Mouse (Mus musculus): ENCODE measurements at regions not wholly inside any gene's neighbourhood (a gene's known extent, or its start where the extent isn't known, plus 50 kb on each side); places are given as distances from the start of the nearest gene placed in this dataset.
A peak's percentile ranks its signal among the peaks of the same experiment; 100 is the strongest.

DNA sequence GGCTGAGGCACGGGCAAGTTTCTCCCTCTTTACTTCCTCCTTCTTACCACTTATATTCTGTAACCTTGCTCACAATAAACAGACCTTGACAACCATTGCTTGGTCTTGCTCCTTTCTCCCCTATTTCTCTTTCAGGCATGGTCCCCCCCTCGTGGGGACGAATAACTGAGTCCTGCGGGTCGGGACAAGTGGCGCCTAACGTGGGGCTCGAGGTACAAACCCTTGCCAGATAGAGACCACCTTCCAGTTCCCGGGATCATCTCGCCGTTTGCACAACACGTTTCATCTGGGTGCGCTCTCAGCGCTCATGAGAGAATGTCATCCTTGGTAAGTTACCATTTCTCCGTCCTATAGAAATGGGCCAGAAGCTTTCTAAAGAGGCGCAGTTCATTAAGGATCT, 79.6 kb upstream of the Foxn3 start:
- no peak for DNase-seq

DNA sequence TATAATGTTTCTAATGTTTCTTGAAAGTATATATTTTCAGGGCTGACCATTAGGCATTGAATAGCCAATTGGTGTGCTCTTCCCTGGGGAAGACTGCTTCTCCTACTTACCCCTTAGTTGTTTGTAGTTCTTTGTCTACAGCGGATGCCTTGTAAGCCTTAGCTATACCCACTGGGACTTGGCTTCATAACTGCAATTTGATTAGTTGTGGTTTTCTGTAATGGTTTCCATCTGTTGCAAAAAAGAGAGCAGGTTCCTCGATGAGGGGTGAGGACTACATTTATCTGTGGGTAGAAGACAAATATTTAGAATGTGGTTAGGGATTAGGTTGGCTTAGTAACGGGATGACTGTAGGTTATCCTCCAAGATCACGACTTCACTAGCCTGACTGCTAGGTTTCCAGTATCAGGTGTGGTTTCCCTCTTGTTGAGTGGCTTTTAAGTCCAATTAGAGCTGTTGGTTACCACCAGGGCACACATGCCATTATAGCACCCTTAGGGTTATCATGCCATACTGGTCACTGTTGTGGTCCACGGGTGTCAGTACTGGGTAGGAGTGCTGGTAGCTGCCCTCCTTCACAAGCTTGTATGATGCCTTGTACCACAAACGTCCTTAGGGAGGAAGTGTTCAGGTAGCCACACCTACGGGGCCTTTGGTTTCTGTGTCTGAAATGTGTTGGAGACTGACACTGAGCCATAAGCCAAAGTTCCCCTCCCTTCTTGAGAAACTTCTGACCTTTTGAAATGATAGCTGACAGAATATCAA, 78.9 kb upstream of the Foxn3 start:
- no peak for DNase-seq

DNA sequence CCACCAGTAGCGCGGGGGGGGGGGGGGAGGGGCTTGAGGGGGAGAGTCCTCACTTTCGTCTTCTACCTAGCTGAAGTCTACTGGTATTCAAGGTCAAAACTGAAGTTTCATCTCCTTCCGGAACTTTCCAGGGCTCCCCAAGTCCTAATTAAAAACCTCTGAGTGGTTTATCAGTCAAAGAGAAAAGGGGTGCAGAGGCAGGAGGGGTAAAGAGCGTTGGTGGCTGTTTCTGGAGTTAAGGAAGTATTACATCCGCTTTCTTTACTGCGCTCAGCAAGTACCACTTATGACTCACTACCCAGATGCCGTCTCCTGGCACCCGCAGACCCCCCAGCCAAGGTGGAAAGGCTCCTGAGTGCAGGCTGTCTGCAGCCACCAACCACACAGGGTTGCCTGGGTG, 77.9 kb upstream of the Foxn3 start:
- no peak for DNase-seq

DNA sequence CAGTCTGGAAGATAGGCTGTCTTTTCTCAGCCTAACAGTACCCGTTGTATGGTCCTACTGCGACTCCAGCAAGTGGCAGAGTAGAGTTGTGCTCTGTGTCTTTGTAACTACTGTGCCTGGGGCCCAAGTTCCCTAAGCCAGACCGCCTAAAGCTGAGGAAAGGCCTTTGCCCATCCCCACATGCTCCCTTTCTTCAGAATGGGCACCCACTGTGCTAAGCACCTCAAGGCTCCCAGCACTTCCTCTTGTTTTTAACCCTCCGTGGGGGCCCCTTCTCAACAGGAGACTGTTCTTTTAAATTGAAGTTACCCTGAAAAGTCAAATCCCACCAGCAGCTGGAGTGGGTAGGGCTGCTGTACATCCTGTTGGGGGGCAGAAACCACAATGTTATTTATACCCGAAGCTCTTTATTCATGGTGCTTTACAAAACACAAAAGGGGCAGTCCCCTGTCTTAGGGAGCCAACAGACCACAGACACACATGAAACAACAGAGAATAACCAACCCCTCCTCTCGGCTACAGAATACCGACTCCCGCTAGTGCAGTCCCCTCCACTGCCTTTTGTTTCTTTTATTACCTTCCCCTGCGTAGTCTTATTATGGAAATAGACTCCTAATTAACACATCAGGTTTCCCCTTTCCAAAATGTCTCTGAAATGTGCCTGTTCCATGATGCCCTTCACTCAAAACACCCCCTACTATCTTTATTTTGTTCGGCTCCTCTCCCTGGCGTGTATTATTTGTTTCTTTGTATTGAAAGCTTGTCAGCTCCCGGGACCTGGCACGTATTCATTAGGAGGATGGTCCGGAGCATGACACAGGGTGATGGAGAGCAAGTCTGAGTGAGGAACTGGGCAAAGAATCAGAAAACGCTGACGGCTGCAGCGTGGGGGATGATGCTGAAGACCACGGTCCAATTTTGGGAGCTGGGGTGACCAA, 77.1 kb upstream of the Foxn3 start:
- DNase-seq = no peak

DNA sequence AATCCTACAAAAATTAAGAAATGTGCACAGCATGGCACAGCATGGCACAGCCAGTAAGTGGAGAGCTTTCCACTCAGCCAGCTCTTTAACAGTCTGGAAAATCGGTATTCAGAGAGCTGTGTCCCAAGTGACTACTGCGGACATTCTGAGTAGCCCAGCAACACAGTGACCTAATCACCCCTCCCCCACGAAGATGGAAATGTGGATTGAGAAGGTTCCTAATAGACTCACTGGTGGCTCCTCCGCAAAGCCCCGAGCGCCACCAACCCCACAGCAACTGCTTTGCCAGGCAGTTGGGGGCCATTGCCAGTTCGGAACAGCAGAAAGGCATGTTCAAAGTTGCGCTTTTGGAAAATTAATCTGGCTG, 76.4 kb upstream of the Foxn3 start:
- DNase-seq = no peak

DNA sequence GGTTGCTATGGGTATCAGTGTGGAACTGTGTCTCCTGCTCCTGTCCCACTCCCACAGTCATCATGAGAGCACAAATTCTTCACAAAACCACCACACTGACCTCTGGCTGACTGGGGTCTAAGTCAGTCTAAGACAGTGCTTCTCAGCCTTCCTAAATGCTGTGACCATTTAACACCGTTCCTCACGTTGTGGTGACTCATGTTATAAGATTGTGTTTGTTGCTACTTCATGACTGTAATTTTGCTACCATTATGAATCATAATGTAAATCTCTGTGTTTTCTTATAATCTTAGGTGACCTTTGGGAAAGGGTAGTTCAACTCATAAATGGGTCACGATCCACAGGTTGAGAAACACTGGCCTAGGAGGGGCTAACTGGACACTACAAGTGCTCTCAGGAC, 75.7 kb upstream of the Foxn3 start:
- no peak for DNase-seq

DNA sequence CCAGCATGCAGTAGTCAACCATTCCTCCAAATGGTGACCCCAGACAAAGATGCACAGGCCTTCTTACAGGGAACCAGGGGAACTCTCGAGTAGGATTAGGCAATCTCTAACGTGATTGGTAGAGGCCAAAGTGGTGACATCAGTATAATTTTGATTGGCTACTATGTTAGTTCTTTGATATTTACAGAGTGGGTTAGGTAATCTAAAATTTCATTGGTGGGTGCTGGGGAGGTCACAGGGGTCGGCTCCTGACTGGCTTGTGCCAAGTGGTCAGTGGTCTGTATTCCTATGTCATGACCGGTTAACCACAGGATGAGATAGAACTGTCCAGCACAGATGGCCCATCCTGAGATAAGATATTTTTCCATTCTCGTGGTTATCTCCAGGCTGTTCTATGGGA, 74.6 kb upstream of the Foxn3 start:
- no peak for DNase-seq

DNA sequence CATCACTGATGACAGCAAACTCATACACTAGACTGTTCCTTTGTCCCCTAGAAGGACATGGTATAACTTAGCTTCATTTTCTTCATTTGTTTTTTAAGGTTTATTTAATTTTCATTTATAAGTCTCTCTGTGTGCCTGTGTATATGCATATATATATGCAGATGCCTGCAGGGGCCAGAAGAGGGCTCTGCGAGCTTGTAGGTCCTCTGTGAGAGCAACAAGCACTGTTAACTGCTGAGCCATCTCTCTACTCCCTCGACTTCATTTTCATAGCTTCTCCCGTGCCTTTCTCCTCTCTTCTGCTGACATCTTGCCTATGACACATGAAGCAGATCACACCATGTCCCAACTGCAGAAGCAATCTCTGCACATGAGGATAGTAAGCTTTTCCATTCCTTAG, 72.9 kb upstream of the Foxn3 start:
- DNase-seq = no peak

DNA sequence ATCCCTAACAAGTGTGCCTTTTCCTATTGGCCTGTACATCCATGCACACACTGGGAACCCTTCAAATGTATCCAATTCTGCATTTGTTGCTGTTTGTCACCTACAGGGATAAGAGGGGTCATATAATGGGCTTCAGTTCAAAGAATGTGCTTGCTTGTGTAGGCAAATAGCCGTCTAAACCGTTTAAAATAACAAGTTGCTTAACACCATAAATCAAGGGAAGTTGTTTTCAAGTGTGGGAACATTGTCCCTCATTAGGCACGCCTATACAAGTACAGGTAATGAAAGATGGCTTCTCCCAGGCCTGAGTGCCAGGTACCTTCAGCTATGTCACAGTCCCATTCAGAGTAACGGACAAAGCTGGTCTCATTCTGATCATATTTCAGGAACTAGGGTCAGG, 72.0 kb upstream of the Foxn3 start:
- no peak for DNase-seq

DNA sequence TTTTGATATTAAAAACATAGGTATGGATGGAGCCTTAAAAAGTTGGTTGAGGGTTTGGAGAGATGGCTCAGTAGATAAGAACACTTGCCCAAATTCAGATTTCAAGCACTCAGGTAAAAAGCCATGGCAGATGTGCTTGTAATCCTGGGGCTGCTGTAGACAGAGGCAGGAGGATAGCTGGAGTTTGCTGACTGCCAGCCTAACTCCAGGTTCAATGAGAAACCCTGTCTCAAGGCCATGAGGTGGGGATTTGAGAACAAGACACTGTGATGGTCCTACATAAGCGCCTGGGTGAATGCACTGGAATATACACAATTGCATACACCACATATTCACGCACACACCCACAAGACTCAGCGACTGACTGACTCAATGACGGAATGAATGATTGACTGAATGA, 71.3 kb upstream of the Foxn3 start:
- no peak for DNase-seq

DNA sequence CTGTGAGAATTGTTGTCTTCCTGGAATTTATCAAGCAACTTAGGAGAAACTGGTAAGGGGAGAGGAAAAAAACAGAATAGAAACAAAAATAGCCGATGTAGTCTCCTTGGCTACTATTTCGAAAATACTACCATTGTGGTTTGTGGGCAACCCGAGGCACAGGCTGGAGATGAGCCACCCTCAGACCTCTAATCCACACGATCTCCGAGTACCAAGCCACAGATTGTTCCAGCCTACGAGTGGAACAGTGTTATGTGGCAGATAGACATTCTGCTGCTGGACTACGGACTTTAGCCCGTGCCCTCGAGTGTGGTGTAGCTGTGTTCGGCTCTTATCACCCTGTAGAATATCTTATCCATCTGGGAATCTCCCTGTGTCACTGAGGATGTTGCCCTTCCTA, 70.3 kb upstream of the Foxn3 start:
- no peak for DNase-seq

DNA sequence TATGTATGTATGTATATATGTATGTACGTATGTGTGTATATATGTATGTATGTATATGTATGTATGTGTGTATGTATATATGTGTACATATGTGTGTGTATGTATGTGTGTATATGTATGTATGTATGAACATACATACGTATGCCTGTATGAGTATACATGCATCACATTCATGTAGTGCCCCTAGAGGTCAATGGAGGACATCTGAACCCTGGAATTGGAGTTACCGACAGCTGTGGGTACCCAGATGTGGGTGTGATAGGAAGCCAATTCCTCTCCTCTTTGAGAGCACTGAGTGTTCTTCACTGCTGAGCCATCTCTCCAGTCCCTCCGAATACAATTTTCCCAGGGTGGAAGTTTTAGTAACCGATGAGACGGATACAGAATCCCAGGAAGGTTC, 69.6 kb upstream of the Foxn3 start:
- DNase-seq = no peak

DNA sequence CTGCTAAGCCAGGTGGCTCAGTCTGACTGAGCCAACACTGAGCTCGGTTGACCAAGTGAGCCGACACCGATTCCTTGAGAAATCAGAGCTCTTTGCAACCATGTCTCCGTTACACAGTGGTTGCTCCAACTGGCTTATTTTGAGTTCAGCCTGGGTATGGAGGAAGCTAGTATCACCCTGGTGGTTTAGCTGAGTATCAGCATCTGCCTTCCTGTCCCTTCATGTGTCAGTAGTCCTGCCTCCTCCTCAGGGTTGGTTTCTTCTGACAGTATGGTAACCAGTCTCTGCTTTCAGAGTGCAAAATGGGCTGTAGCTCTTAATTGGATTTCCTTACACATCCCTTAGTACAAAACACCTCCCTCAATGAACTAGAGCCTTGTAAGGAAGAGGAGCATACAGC, 66.2 kb upstream of the Foxn3 start:
- no peak for DNase-seq

DNA sequence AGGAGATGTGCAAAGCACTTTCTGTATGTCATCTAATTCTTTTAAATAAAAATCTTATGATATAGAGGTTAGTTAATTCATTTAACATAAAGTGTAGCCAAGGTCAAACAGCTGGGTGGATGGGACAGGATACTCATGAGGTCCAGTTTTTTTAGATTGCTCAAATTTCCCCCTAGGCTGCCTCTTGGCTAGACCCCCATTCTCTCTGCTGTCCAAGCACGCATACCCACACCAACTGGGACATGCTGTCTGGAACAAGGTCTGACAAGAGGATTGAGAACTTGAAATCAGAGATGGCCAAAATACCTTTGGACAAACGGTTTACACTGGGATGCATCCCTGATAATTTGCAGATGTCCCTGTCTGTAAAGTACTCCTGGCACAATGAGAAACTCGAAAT, 65.0 kb upstream of the Foxn3 start:
- no peak for DNase-seq

DNA sequence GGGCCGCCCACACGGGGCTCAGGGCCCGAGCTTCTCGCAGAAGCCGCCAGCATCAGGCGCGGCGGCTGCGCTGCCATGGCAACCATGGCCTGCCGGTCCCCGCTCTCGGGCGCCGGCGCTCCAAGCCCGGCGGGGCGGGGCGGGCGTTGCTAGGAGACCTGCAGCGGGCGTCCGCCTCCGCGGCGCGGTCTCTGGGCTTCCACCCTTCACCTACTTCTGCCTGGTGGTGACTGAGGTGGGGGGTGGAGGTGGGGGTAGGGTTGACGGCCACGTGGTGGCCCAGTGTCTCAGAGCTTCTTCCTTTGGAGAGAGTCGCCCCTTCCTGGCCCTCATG, 64.5 kb upstream of the Foxn3 start:
- peak; percentile 86 for DNase-seq

DNA sequence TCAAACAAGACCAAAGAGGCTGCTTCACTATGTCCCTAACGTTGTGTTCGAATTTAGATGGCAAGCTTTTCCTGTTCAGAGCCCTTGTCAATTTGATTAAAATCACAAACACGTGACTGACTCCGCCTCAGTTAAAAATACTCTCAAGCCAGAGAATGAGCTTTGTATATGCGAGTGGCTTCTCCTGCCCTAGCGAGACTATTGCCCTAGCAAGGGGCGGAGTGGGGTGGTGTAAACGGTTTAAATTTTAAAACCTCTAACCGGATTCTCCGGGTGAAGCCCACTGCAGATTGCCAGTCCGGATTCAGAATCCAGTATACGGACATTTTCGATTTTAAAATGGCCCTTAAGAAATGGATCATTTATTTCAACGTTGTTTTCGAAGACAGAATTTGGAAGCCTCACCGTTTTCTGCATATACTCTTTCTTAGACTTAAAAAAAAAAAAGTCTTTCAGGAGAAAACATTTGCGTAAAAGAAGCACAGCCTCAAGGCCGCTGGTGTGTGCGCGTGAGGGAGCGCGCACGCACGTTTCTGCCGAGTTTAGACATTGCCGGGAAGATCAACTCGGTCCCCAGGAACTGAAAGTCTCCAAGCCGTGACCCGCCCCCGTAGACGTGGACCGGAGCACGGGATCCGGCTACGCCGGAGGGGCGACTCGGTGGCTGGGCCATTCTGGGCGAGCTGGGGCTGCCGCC, 64.0 kb upstream of the Foxn3 start:
- no peak for DNase-seq

DNA sequence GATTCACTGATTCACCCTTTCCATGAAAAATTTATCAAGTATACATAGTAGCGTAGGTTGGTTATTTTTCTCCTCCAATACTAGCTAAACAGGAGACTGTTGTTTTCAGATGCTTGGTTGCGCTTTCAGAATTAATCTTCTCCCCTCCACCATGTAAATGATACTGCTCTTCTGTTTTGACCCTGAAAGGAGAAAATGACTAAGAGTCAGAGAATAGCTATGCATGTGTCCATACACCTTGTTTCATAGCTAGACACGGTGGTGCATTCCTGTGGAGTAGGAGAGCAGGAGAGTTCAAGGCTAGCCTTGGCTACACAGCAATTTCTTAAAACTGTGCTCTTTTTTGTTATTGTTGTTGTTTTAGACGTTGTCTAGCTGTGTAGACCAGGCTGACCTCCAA, 62.8 kb upstream of the Foxn3 start:
- DNase-seq = no peak

DNA sequence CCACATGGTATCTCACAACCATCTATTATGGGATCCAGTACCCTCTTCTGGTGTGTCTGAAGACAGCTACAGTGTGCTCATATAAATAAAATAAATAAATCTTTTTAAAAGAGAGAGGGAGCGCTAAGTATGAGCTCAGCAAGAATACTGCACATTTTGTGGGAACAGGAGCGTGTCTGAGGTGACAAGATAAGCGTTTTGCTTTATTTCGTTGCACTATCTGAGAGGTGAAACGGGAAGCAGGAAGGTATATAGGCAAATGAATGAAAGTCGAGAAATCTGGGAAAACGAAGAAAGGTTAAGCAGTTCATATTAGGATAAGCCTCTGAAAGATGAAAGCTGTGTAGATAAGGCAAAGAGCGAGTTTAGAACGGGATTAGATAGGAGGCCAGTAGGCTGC, 61.7 kb upstream of the Foxn3 start:
- no peak for DNase-seq

DNA sequence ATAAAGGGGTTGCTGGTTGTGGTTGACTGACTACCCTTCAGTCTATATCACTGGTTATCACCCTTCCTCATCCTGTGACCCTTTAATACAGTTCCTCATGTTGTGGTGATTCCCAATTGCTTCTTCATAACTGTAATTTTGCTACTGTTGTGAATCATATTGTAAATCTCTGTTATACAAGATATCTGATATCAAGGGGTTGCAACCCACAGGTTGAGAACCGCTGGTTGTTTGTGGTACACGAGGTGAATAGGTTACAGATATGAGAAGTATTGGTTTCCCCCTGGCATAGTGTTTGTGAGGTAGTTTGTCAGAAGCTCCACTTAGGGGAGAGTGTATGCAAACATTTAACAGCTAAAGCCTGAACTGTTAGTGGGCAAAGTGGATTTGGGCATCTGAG, 58.9 kb upstream of the Foxn3 start:
- no peak for DNase-seq

DNA sequence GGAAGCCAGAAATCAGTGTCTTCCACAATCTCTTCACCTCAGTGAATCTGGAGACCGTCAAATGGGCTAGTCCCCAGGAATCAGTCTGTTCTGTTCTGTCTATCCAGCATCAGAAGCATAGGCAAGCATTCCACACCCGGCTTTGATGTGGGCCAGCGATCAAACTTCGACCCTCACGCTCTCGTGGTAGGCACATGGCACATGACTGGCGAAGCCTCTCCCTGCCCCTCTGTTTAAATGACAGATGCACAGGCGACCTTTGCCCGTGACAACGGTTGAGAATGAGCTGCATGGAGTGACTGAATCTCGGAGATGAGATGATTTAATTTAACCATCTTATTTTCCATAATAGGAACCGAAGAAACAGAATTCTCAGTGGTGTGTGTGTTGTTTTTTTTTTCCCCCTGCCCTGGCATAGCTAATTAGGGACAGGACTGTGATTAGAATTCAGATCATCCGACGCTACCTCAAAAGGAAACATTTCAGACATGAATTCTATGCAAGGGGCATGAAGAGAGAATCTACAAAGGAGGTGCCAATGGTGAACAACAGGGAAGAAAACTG, 53.9 kb upstream of the Foxn3 start:
- DNase-seq = no peak

DNA sequence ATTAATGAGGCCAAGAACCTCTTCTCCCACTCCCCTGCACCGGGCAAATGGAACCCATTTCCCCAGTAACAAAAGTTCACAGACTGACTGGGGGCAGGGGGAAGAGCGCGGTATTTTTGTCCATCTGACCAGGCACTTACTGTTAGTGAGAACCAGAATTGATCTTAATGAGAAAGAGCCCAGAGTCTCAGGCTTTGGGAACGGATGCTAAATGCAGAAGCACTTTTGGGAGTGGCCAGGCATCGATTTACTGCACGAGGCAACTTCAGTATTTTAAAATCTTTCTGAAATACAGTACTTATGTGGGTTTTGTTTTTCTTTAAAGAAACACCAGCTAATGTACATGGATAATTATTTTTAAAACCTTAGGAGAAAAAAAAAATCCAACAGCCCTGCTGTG, 51.0 kb upstream of the Foxn3 start:
- no peak for DNase-seq
